Mouse (Mus musculus) adrenal gland, adult 2 months (tissue): ENCODE data around the gene Dpm2. TPM values are rescaled to one million over a fixed set of nuclear protein-coding genes. Genes with fewer than 3 reads are reported as not detected.

Source experiments
- DNase-seq: peaks from one replicate; pipeline ENCODE4 v3.0.0; 2021
- polyA plus RNA-seq: library from polyadenylated mRNA; depleted of rRNA; stranded (reverse); fragments of >200 nt; gene quantifications from 2 replicates; pipeline ENCODE4 v1.2.3, GENCODE M21; 2012; rRNA removed
- total RNA-seq, 2 experiments: library from RNA; stranded (reverse); gene quantifications; 2 replicates each; pipeline ENCODE4 v1.2.3; 2021

Dpm2 gene
- total and polyA plus RNA-seq, 3 experiments, result 52.7 to 160 (median 67.4) TPM

DNA sequence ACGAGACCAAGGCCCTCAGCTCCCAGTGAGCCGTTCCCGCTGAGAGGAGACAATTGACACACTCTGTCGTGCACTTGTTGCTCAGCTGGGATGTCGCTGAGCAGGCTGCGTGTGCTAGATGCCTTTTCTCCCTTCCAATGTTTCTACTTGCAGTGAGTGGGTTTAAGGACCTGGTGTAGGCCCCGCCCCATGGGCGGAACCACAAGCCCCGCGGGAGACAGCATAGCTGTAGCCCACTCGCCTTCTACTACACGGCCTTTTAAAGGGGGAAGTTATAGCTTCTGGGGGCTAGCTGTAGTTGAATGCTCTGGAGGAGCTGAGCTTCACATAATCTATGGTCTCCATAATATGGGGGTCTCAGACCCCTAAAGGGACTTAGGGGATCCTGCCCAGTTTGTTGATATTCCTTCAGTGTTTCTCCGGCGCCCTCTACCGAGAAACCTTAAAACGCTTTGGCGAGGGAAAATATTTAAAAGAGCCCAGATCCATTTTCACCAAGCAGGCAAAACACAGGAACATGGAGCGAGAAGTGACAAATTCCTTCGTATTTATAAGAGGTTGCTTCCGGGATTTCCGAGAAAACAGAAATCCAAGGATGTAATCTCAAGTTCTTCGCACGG, 40.1 kb downstream of the Dpm2 start:
- peak; percentile 64 for DNase-seq

DNA sequence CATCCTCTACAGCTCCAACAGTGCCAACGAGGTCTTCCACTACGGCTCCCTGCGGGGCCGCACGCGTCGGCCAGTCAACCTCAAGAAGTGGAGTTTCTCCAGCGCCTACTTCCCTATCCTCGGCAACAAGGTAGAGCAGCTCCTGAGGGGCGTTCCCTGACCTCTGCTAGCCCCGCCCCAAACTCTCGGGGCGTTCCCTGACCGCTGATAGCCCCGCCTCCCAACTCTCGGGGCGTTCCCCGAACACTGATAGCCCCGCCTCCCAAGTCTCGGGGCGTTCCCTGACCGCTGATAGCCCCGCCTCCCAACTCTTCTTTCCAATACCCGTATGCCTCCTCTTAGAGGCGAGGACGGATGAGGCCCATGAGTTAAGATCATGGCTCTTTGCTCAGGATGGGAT, 41.6 kb downstream of the Dpm2 start:
- no peak for DNase-seq

DNA sequence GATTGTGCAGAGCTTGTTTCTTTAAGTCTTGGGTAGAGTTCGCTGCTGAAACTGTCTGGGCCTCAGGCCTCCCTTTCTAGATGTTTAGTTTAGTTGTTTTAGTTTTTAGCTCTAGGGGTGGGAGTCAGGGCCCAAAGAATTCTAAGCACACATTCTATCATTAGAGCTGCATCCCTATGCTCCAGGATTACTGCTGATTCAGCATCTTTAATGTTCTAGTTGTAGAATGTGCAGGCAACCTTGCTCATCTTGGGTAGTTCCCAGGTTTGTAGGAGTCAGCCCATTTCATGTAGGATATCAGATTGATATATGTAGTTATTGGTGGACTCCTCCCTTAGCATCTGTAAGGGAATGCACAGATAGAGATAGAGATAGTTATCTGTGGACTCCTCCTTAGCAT, 46.5 kb downstream of the Dpm2 start:
- no peak for DNase-seq

DNA sequence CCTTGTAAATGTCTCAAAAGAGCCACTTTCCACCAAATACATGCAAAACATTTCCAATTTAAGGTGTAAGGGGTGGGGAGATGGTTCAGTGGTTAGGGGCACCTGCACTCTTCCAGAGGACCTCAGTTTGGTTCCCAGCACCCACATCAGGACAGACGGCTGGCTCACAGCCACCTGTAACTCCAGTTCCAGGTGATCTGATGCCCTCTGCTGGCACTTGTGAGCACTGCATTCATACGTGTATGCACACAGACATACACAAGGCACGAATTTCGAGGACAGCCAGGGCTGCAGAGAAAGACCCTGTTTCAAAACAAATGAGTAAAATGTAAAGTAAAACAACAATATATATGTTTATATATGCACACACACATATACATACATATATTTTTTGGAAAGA, 46.9 kb downstream of the Dpm2 start:
- no peak for DNase-seq

DNA sequence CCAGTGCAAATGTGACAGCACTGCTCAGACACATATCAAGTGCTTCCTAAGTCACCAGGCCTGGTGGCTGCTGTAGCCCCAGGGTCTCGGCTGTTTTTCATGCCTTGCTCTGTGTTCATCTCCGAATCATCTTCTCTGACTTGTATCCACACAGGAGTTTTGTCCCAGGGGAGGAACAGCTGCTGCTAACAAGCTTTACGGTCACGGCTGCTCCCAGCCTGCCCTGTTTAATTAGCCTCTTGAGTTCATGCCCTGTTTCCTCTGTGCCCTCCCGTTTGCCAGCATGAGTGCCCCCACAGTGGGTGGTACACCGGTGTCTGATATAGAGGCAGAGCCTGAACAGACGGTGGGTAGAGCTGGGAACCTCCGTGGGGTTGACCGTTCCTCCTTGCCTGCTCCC, 47.4 kb downstream of the Dpm2 start:
- no peak for DNase-seq

DNA sequence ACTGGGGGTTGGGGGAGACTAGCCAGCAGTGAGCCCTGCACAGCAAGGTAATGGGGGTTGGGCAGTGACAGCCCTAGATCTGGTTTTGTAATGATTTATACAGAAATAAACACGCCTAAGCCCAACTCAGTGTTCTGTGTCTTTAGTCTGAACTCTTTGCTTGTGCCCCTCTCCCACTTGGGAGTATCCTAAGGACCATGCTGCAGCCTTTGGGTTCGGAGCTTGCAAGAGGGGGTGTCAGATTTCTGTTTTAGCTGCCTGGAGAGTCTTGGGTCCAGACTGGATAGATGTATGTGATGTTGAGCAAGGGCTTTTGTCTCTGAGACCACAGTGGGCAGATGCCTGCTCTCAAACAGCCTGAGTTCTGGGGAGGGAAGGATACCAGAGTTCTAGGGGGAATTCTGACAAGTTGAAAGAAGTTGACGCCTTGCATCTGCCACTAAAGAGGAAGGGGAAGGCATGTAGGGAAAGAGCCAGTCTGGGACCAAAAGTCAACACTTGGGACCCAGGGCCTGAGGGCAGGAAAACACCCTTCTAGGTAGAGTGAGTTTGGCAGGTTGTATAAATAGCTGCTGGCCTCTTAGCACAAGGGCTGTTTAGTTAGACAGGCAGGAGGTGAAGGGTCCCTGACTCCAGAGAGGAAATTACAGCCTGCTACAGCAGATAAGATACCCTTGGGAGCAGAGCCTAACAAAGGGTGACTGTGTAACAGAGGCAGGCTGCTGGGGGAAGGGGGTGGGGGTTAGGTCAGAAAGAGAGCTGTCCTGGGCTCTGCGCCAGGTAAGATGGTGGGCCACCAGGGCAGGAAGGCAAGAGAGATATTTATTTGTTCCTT, 50.2 kb downstream of the Dpm2 start:
- DNase-seq, result peak; percentile 72

DNA sequence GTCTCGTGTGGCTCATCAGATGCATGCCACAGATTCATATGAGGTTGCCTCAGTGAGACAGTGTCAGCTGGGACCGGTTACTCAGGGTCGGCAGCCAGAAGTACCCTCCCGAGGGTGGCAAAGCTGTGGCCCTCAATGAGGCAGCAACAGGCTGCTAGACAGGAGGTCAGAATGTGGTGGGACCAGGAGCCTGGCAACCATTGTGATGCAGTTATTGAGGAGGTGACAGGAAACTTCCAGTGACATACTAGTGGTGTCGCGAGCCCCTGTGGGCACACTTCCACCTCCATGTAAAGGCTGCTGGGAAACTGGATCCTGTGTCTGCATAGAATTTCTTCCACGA, 50.8 kb downstream of the Dpm2 start, which contains the start of gene Ak1:
TSS of gene Ak1 (plus strand) at position 242 of the 343 bp plus-strand sequence.
- DNase-seq, result no peak

Other genes starting within 250 kb of the Dpm2 start
- 10 to 100 TPM; 54.0 to 94.0 TPM for gene Ciz1, start 218.5 kb upstream of the Dpm2 start, total RNA-seq
- 290 and 303 TPM in 2 replicates for gene Ciz1, start 218.5 kb upstream of the Dpm2 start, polyA plus RNA-seq
- gene Dnm1, start 217.5 kb upstream of the Dpm2 start, total RNA-seq, result 10 to 100 TPM; 15.8 to 22.5 TPM
- 114 and 144 TPM in 2 replicates for gene Dnm1, start 217.5 kb upstream of the Dpm2 start, polyA plus RNA-seq
- 100 to 1,000 TPM; 152 to 167 TPM for gene 1110008P14Rik, start 188.9 kb upstream of the Dpm2 start, total RNA-seq
- gene 1110008P14Rik, start 188.9 kb upstream of the Dpm2 start, polyA plus RNA-seq, result 1,060 and 1,061 TPM in 2 replicates
- 1 to 10 TPM; 2.2 to 2.8 TPM for gene Lcn2, start 182.6 kb upstream of the Dpm2 start, total RNA-seq
- 0.45 and 2.1 TPM in 2 replicates for gene Lcn2, start 182.6 kb upstream of the Dpm2 start, polyA plus RNA-seq
- 10 to 100 TPM; 55.3 to 69.6 TPM for gene Ptges2, start 175.0 kb upstream of the Dpm2 start, total RNA-seq
- 35.6 and 50.7 TPM in 2 replicates for gene Ptges2, start 175.0 kb upstream of the Dpm2 start, polyA plus RNA-seq
- gene Naif1, start 120.4 kb upstream of the Dpm2 start, total RNA-seq, result 1 to 10 TPM; 5.1 to 5.9 TPM
- 6.1 and 6.6 TPM in 2 replicates for gene Naif1, start 120.4 kb upstream of the Dpm2 start, polyA plus RNA-seq
- 10 to 100 TPM; 34.0 to 79.5 TPM for gene Slc25a25, start 119.4 kb upstream of the Dpm2 start, total RNA-seq
- 35.2 and 36.8 TPM in 2 replicates for gene Slc25a25, start 119.4 kb upstream of the Dpm2 start, polyA plus RNA-seq
- 10 to 100 TPM; 37.1 to 40.8 TPM for gene Fam102a, start 35.5 kb upstream of the Dpm2 start, total RNA-seq
- gene Fam102a, start 35.5 kb upstream of the Dpm2 start, polyA plus RNA-seq, result 40.2 and 43.1 TPM in 2 replicates
- gene Pip5kl1, start 3.9 kb downstream of the Dpm2 start, total RNA-seq, result under 1 TPM in 1 of 2 experiments, not detected in 1; 0.29 TPM
- gene Pip5kl1, start 3.9 kb downstream of the Dpm2 start, polyA plus RNA-seq, result 0.10 TPM in 1 of 2 replicates, not detected in the other
- not detected for gene 9430097D07Rik, start 4.8 kb downstream of the Dpm2 start, total RNA-seq
- gene 9430097D07Rik, start 4.8 kb downstream of the Dpm2 start, polyA plus RNA-seq, result not detected in 2 replicates
- gene St6galnac4, start 16.2 kb downstream of the Dpm2 start, total RNA-seq, result 10 to 100 TPM in 1 of 2 experiments, 1 to 10 TPM in 1; 5.6 to 14.5 TPM
- 15.4 and 18.5 TPM in 2 replicates for gene St6galnac4, start 16.2 kb downstream of the Dpm2 start, polyA plus RNA-seq
- gene St6galnac6, start 28.9 kb downstream of the Dpm2 start, total RNA-seq, result 10 to 100 TPM; 55.2 to 55.6 TPM
- gene St6galnac6, start 28.9 kb downstream of the Dpm2 start, polyA plus RNA-seq, result 115 and 122 TPM in 2 replicates
- gene Ak1, start 50.9 kb downstream of the Dpm2 start, total RNA-seq, result 10 to 100 TPM; 40.6 to 59.0 TPM
- gene Ak1, start 50.9 kb downstream of the Dpm2 start, polyA plus RNA-seq, result 66.6 and 67.7 TPM in 2 replicates
- gene Eng, start 75.7 kb downstream of the Dpm2 start, total RNA-seq, result 100 to 1,000 TPM; 100 to 128 TPM
- gene Eng, start 75.7 kb downstream of the Dpm2 start, polyA plus RNA-seq, result 266 and 281 TPM in 2 replicates
- 10 to 100 TPM in 1 of 2 experiments, 1 to 10 TPM in 1; 7.5 to 13.9 TPM for gene Fpgs, start 133.3 kb downstream of the Dpm2 start, total RNA-seq
- 45.7 and 48.2 TPM in 2 replicates for gene Fpgs, start 133.3 kb downstream of the Dpm2 start, polyA plus RNA-seq
- 10 to 100 TPM; 69.7 to 74.7 TPM for gene Cdk9, start 142.2 kb downstream of the Dpm2 start, total RNA-seq
- gene Cdk9, start 142.2 kb downstream of the Dpm2 start, polyA plus RNA-seq, result 131 and 132 TPM in 2 replicates
- gene Sh2d3c, start 150.2 kb downstream of the Dpm2 start, total RNA-seq, result 10 to 100 TPM; 11.3 to 19.1 TPM
- 47.0 and 50.8 TPM in 2 replicates for gene Sh2d3c, start 150.2 kb downstream of the Dpm2 start, polyA plus RNA-seq
- gene 6330409D20Rik, start 170.2 kb downstream of the Dpm2 start, total RNA-seq, result not detected
- not detected in 2 replicates for gene 6330409D20Rik, start 170.2 kb downstream of the Dpm2 start, polyA plus RNA-seq
- 10 to 100 TPM; 18.7 to 26.5 TPM for gene Tor2a, start 186.4 kb downstream of the Dpm2 start, total RNA-seq
- gene Tor2a, start 186.4 kb downstream of the Dpm2 start, polyA plus RNA-seq, result 70.6 and 74.0 TPM in 2 replicates
- gene Ttc16, start 204.8 kb downstream of the Dpm2 start, total RNA-seq, result under 1 TPM; 0.24 to 0.35 TPM
- gene Ttc16, start 204.8 kb downstream of the Dpm2 start, polyA plus RNA-seq, result 0.31 and 0.37 TPM in 2 replicates
- gene Ptrh1, start 204.9 kb downstream of the Dpm2 start, total RNA-seq, result 10 to 100 TPM in 1 of 2 experiments, 1 to 10 TPM in 1; 4.0 to 14.3 TPM
- 5.0 and 6.3 TPM in 2 replicates for gene Ptrh1, start 204.9 kb downstream of the Dpm2 start, polyA plus RNA-seq
- gene Cfap157, start 213.6 kb downstream of the Dpm2 start, total RNA-seq, result not detected
- not detected in 2 replicates for gene Cfap157, start 213.6 kb downstream of the Dpm2 start, polyA plus RNA-seq